ENCODE assay signal across 12 mouse cellular contexts in the genomic region with DNA sequence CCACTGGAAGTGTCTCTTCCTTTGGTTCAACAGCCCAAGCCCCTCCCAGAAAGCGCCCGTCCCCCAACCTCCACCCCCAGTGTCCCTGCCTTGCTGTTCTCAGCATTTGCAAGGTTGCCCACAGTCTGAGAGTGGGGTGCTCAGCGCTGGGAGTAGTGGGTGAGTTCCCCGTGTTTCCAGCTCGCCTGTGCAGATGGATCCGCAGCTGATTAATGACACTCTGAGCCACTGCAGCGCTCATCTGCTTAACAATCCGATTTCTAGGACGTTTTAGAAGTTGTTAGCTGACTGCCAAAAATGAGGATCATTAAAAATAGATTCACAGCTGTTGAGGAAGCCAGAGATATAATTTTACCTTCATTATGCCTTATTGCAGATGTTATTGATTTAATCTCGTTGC.
DNase-seq lines count a peak whose midpoint lies in the region; ATAC-seq lines count a peak whose summit lies in the region.
"Had no signal": no experiment of that assay in that cellular context is flagged by ENCODE, and none has a peak within 500 bp of the region (broad histone marks: within the 10 kb centered on the region; RNA-seq: fewer than 3 reads in every experiment).

No protein-coding gene starts in this region.

- no peak overlapping the region for H3K4me3 ChIP-seq in forebrain, embryonic 12.5 days (replicated peaks)
- no peak overlapping the region for H3K4me3 ChIP-seq in kidney, embryonic 14.5 days (ENCODE audit: low read length)
- H3K4me3 ChIP-seq: intestine, embryonic 15.5 days; limb, embryonic 12.5 days had no signal

- peaks cover 10% of the 10 kb centered on the region; the same call in 1 of the 2 replicates for H3K27me3 ChIP-seq in forebrain, embryonic 12.5 days
- no peaks in the 10 kb centered on the region for H3K27me3 ChIP-seq in kidney, embryonic 14.5 days (ENCODE audit: control insufficient read depth, insufficient read depth, low read length)
- H3K27me3 ChIP-seq: intestine, embryonic 15.5 days had no signal

- peaks cover 16% of the 10 kb centered on the region for H3K4me1 ChIP-seq in forebrain, embryonic 12.5 days
- peaks cover 6% of the 10 kb centered on the region; the same call in 1 of the 2 replicates for H3K4me1 ChIP-seq in kidney, embryonic 14.5 days (ENCODE audit: control insufficient read depth, insufficient read depth, low read length)
- H3K4me1 ChIP-seq: intestine, embryonic 15.5 days had no signal

- peak overlapping the region; percentile 36; the same call in 1 of the 2 replicates for H3K27ac ChIP-seq in forebrain, embryonic 12.5 days
- no peak overlapping the region for H3K27ac ChIP-seq in kidney, embryonic 14.5 days (ENCODE audit: low read depth, low read length)
- H3K27ac ChIP-seq: intestine, embryonic 15.5 days; limb, embryonic 12.5 days had no signal

- no peaks in the 10 kb centered on the region for H3K36me3 ChIP-seq in forebrain, embryonic 12.5 days (replicated peaks)
- H3K36me3 ChIP-seq in kidney, embryonic 14.5 days (ENCODE audit: control insufficient read depth, insufficient read depth, low read length): no peaks in the 10 kb centered on the region
- H3K36me3 ChIP-seq: intestine, embryonic 15.5 days; limb, embryonic 12.5 days had no signal

- no peak for ATAC-seq in forebrain, embryonic 12.5 days (ENCODE audit: low FRiP score)
- ATAC-seq in kidney, embryonic 14.5 days (ENCODE audit: low FRiP score, low TSS enrichment): no peak
- ATAC-seq: intestine, embryonic 15.5 days had no signal

- DNase-seq in left cerebral cortex, adult 9 months (ENCODE audit: low spot score in 2 of 2): peak; percentile 18 to 22
- DNase-seq in left cerebral cortex, adult 11 months (ENCODE audit: low spot score): no peak
- peak; percentile 58 to 71 for DNase-seq in layer of hippocampus, adult 18-20 months (ENCODE audit: low spot score in 2 of 2)
- peak; percentile 32 to 46 for DNase-seq in right cerebral cortex, adult 2 months (ENCODE audit: low spot score in 2 of 2)
- DNase-seq in spleen, postnatal 14 days (ENCODE audit: low spot score in 2 of 2): no peak
- no peak for DNase-seq in heart, postnatal 4 days
- DNase-seq: adrenal gland, postnatal 14 days; lung, embryonic 14.5 days had no signal

- no peak overlapping the region for H3K9ac ChIP-seq in forebrain, embryonic 12.5 days
- no peak overlapping the region for H3K9ac ChIP-seq in kidney, embryonic 14.5 days (ENCODE audit: low read depth, low read length)
- H3K9ac ChIP-seq: intestine, embryonic 15.5 days; limb, embryonic 12.5 days; lung, embryonic 14.5 days had no signal

- WGBS in forebrain, embryonic 12.5 days: 79% methylated on average over 10 of the region's 10 CpGs
- WGBS in kidney, embryonic 14.5 days: 65% methylated on average over 10 of the region's 10 CpGs

- no peaks in the 10 kb centered on the region for H3K9me3 ChIP-seq in forebrain, embryonic 12.5 days
- H3K9me3 ChIP-seq in kidney, embryonic 14.5 days (ENCODE audit: control insufficient read depth, low read length): no peaks in the 10 kb centered on the region
- H3K9me3 ChIP-seq: intestine, embryonic 15.5 days; limb, embryonic 12.5 days had no signal

- H3K4me2 ChIP-seq in forebrain, embryonic 12.5 days: no peak overlapping the region
- H3K4me2 ChIP-seq in kidney, embryonic 14.5 days (replicated peaks; ENCODE audit: low read depth, low read length): no peak overlapping the region
- H3K4me2 ChIP-seq: intestine, embryonic 15.5 days; limb, embryonic 12.5 days; lung, embryonic 14.5 days had no signal

Comparison
In these comparisons a context has a peak if more than half of its experiments do, and no peak if none do; other contexts are left out.
1. DNase-seq: peak in left cerebral cortex, adult 9 months (2 of 2), layer of hippocampus, adult 18-20 months (2 of 2) and right cerebral cortex, adult 2 months (2 of 2); none in left cerebral cortex, adult 11 months (single experiment), spleen, postnatal 14 days (0 of 2) and heart, postnatal 4 days (single experiment).